Mouse (Mus musculus): ENCODE data around the gene Tubb1. TPM values are rescaled to one million over a fixed set of nuclear protein-coding genes. Genes with fewer than 3 reads are reported as not detected.

Gene Tubb1
- polyA plus RNA-seq, 1 experiment = 60.9 TPM

DNA sequence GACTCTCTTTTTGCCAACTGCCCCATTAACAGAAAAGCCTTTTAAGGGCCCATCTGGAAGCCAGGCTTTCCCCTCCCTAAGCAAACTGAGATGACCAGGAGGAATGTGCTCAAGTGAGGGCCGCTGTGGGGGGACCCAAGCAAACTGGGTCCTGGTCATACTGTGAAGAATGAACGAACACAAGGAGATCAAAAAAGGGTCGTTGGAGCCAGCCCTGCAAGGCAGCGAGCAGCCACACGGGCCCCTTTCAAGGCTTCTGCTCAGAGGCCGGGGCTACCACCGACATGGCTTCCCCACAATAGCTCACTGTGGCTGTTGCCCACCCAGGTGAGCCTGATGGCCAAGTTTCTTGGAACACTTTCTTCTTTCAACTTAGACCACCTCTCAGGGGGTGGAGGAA is 4.0 kb upstream of the Tubb1 start:
- Histone ChIP-seq H3K4me1 (ENCODE audit: control insufficient read depth, insufficient read depth, low read length) (peaks cover 2% of the 10 kb centered on the region; the same call in 1 of the 2 replicates), H3K4me3 (replicated peaks; ENCODE audit: control insufficient read depth, low read depth, low read length) (no peak overlapping the region), H3K27ac (ENCODE audit: control insufficient read depth, insufficient read depth, low read depth, low read length, poor library complexity) (no peak overlapping the region)
- TF ChIP-seq POLR2A (IDR thresholded peaks at IDR 0.05; ENCODE audit: borderline replicate concordance, control insufficient read depth, low read depth, low read length) (no peak), CTCF (IDR thresholded peaks at IDR 0.05; ENCODE audit: control insufficient read depth, insufficient read depth, low read length) (no peak)
- WGBS = 74% methylated on average over 7 of the region's 7 CpGs

DNA sequence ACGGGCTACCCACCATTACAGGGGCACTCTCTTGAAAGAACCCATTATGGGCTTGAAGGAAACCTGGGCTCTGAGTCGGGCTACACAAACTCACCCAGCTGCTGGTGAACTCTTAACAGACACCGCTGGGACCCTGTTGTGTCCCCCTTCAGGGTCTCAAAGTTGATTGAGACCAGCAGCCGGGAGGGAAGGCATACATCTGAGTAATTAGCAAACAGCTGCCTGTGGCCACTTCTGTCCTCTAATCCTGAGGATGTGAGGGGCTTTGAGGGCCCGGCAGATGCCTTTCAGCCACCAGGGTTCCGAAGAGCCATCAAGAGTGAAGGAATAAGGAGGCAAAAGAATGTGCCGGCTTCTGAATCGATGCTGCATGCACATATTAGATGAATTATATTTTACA is 3.6 kb upstream of the Tubb1 start:
- 90% methylated on average over 8 of the region's 8 CpGs for WGBS
- Histone ChIP-seq H3K4me1 (ENCODE audit: control insufficient read depth, insufficient read depth, low read length) (peaks cover 2% of the 10 kb centered on the region; the same call in 1 of the 2 replicates), H3K4me3 (replicated peaks; ENCODE audit: control insufficient read depth, low read depth, low read length) (no peak overlapping the region), H3K27ac (ENCODE audit: control insufficient read depth, insufficient read depth, low read depth, low read length, poor library complexity) (no peak overlapping the region)
- TF ChIP-seq POLR2A (IDR thresholded peaks at IDR 0.05; ENCODE audit: borderline replicate concordance, control insufficient read depth, low read depth, low read length) (no peak), CTCF (IDR thresholded peaks at IDR 0.05; ENCODE audit: control insufficient read depth, insufficient read depth, low read length) (no peak)

GRCm38 (mm10) chr2:174448405-174448804 is 2.1 kb upstream of the Tubb1 start:
- 82% methylated on average over 4 of the region's 4 CpGs for WGBS
- no peak for TF ChIP-seq POLR2A (IDR thresholded peaks at IDR 0.05; ENCODE audit: borderline replicate concordance, control insufficient read depth, low read depth, low read length)
- no peak for TF ChIP-seq CTCF (IDR thresholded peaks at IDR 0.05; ENCODE audit: control insufficient read depth, insufficient read depth, low read length)
- Histone ChIP-seq H3K27ac (ENCODE audit: control insufficient read depth, insufficient read depth, low read depth, low read length, poor library complexity) (no peak overlapping the region), H3K4me3 (replicated peaks; ENCODE audit: control insufficient read depth, low read depth, low read length) (no peak overlapping the region), H3K4me1 (ENCODE audit: control insufficient read depth, insufficient read depth, low read length) (peaks cover 2% of the 10 kb centered on the region)

DNA sequence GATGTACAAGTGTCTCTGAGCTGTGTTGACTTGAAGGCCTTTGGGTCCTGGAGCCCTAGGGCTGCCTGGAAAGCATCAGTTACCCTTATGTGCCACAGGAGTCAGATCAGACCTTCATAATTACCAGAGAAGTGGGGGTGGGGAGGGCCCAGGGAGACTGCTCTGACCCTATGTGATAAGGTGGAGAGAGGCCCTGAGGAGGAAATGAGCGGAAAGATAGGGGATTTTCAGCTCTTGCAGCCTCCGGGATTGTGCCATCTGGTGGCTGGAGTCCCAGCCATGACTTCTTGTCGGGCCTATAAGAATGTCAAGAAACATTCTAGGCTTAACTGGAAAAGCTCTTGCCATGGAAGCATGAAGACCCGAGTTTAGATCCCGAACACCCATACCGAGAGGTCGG is 3.2 kb downstream of the Tubb1 start:
- H3K4me1 ChIP-seq (ENCODE audit: control insufficient read depth, insufficient read depth, low read length) = peaks cover 3% of the 10 kb centered on the region
- no peak overlapping the region for H3K4me3 ChIP-seq (replicated peaks; ENCODE audit: control insufficient read depth, low read depth, low read length)
- WGBS = 52% methylated on average over 7 of the region's 7 CpGs
- no peak overlapping the region; the same call in 1 of the 2 replicates for H3K27ac ChIP-seq (ENCODE audit: control insufficient read depth, insufficient read depth, low read depth, low read length, poor library complexity)
- peak; percentile 62 for TF ChIP-seq CTCF (IDR thresholded peaks at IDR 0.05; ENCODE audit: control insufficient read depth, insufficient read depth, low read length)
- TF ChIP-seq POLR2A (IDR thresholded peaks at IDR 0.05; ENCODE audit: borderline replicate concordance, control insufficient read depth, low read depth, low read length) = no peak

GRCm38 (mm10) chr2:174459365-174459764 is 8.9 kb downstream of the Tubb1 start:
- 68% methylated on average over 2 of the region's 2 CpGs for WGBS
- Histone ChIP-seq H3K27ac (ENCODE audit: control insufficient read depth, insufficient read depth, low read depth, low read length, poor library complexity) (no peak overlapping the region), H3K4me3 (replicated peaks; ENCODE audit: control insufficient read depth, low read depth, low read length) (no peak overlapping the region), H3K4me1 (ENCODE audit: control insufficient read depth, insufficient read depth, low read length) (no peaks in the 10 kb centered on the region)
- TF ChIP-seq POLR2A (IDR thresholded peaks at IDR 0.05; ENCODE audit: borderline replicate concordance, control insufficient read depth, low read depth, low read length) (no peak), CTCF (IDR thresholded peaks at IDR 0.05; ENCODE audit: control insufficient read depth, insufficient read depth, low read length) (no peak)

DNA sequence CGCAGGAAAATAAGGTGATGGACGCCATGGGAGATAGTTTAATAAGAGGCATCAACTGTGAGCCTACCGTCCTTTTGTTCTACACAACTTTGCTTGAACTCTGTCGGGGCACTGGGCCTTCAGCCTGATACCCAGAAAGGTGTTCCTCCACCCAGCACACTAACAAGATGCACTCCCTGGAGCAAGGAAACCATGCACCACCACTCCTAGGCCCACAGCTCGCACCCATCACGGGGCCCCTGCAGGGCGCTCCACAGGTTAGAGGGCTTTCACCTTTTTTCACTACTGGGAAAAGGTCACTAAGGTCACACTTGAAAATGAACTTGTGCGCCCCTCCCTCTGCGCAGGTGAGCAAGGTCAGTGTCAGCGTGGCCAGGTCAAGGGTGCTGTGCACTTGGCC is 12.9 kb downstream of the Tubb1 start:
- peak overlapping the region; percentile 95 for H3K4me3 ChIP-seq (replicated peaks; ENCODE audit: control insufficient read depth, low read depth, low read length)
- H3K4me1 ChIP-seq (ENCODE audit: control insufficient read depth, insufficient read depth, low read length) = no peaks in the 10 kb centered on the region; the same call in 1 of the 2 replicates
- TF ChIP-seq CTCF (IDR thresholded peaks at IDR 0.05; ENCODE audit: control insufficient read depth, insufficient read depth, low read length) (no peak), POLR2A (IDR thresholded peaks at IDR 0.05; ENCODE audit: borderline replicate concordance, control insufficient read depth, low read depth, low read length) (no peak)
- 30% methylated on average over 10 of the region's 10 CpGs for WGBS
- H3K27ac ChIP-seq (ENCODE audit: control insufficient read depth, insufficient read depth, low read depth, low read length, poor library complexity) = peak overlapping the region; percentile 76

DNA sequence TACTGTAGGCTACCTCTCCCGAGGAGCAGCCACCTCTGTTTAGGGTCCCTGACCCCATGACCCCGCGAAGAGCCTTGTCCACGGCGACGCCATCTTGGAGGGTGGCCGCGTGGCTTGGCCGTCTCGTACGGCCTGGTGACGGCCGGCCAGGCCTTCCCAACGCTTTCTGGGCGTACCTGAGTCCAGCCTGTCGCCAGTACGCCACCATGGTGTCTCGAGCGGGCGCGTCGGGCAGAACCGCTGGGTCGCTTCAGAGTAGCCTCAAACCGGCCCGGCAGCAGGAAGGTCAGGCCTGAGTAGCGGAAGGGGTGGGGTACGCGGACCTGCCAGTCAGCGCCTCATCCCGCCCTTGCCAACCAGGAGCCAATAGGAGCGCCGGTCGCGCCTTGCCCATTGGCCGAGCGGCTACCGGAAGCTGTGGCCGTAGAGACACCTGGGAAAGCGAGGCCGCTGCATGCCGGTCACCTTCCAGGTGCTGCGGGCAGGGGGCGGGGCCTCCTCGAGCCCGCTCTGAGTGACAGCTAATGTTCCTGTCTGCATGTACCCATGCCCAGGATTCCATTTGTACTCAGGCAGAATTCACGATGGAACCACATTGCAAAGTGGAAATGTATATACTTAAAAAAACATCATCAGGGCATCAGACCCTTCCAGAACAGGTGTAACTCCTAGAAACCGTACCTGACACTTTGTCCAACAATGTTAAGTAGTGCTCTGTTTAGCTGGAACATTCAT is 13.5 kb downstream of the Tubb1 start, which contains the start of gene Atp5e:
Gene Atp5e (minus strand): TSS at position 317 of the 735 bp plus-strand sequence.
- WGBS = 2% methylated on average over 48 of the region's 48 CpGs

GRCm38 (mm10) chr2:174470333-174470732 is 19.8 kb downstream of the Tubb1 start:
- H3K4me3 ChIP-seq (replicated peaks; ENCODE audit: control insufficient read depth, low read depth, low read length) = no peak overlapping the region
- WGBS = 48% methylated on average over 4 of the region's 4 CpGs
- TF ChIP-seq POLR2A (IDR thresholded peaks at IDR 0.05; ENCODE audit: borderline replicate concordance, control insufficient read depth, low read depth, low read length) = no peak
- TF ChIP-seq CTCF (IDR thresholded peaks at IDR 0.05; ENCODE audit: control insufficient read depth, insufficient read depth, low read length) = no peak
- H3K4me1 ChIP-seq (ENCODE audit: control insufficient read depth, insufficient read depth, low read length) = peaks cover 5% of the 10 kb centered on the region; the same call in 1 of the 2 replicates
- no peak overlapping the region for H3K27ac ChIP-seq (ENCODE audit: control insufficient read depth, insufficient read depth, low read depth, low read length, poor library complexity)

More for the DNA sequence above, 13.5 kb downstream of the Tubb1 start, which contains the start of gene Atp5e:
- H3K4me3 ChIP-seq (replicated peaks; ENCODE audit: control insufficient read depth, low read depth, low read length) = peak within 1 kb of the TSS; percentile 95
- H3K27ac ChIP-seq (ENCODE audit: control insufficient read depth, insufficient read depth, low read depth, low read length, poor library complexity) = peak within 1 kb of the TSS; percentile 76
- H3K4me1 ChIP-seq (ENCODE audit: control insufficient read depth, insufficient read depth, low read length) = no peaks in the 10 kb centered on the region; the same call in 1 of the 2 replicates
- TF ChIP-seq CTCF (IDR thresholded peaks at IDR 0.05; ENCODE audit: control insufficient read depth, insufficient read depth, low read length) (0 out of 2 replicates have a peak, but pooled peaks have one; percentile 2), POLR2A (IDR thresholded peaks at IDR 0.05; ENCODE audit: borderline replicate concordance, control insufficient read depth, low read depth, low read length) (peak; percentile 80; the same call in 1 of the 2 replicates)

Measured in bone marrow, adult 2 months (tissue).